Mouse (Mus musculus) layer of hippocampus, adult 2 months (tissue): ENCODE results near the gene Myo3a. TPM values are rescaled to one million over a fixed set of nuclear protein-coding genes. Genes with fewer than 3 reads are reported as not detected.
A peak's percentile ranks its signal among the peaks of the same experiment; 100 is the strongest.

Experiments
- DNase-seq, 2 experiments: peaks; one replicate each; pipeline ENCODE4 v3.0.0; 2022; ENCODE audit warnings: low spot score in 2 of 2
- H3K27ac ChIP-seq: fragments of 200-600 bp; 2 replicates; pipeline ENCODE4 v1.8.1; 2022
- H3K4me3 ChIP-seq: fragments of 200-600 bp; 2 replicates; pipeline ENCODE4 v1.8.1; 2022; ENCODE audit warnings: mild to moderate bottlenecking
- CTCF ChIP-seq: fragments of 200-600 bp; conservative IDR thresholded peaks from 2 replicates; pipeline ENCODE4 v1.8.1; 2022; ENCODE audit warnings: antibody characterized with exemption, mild to moderate bottlenecking, moderate library complexity
- total RNA-seq, 2 experiments: library from RNA; stranded (reverse); gene quantifications; 2 replicates each; pipeline ENCODE4 v1.2.3; 2021

Myo3a gene
- total RNA-seq, 2 experiments from 2014 or later: 1.3 to 1.6 TPM

DNA sequence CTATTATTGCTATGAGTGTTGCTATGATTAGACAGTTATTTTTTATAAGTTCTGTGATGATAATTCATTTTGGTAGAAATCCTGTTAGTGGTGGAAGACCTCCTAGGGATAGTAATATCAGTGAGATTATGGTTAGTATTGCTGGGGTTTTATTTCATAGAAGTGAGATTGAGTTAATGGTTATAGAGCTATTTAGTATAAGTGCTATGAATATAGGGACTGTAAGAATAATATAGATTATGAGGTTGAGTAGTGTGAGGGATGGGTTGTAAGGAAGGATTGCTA is 362.8 kb downstream of the Myo3a start:
- TF ChIP-seq CTCF: no peak
- Histone ChIP-seq H3K4me3 (no peak overlapping the region), H3K27ac (no peak overlapping the region)
- no peak for DNase-seq

DNA sequence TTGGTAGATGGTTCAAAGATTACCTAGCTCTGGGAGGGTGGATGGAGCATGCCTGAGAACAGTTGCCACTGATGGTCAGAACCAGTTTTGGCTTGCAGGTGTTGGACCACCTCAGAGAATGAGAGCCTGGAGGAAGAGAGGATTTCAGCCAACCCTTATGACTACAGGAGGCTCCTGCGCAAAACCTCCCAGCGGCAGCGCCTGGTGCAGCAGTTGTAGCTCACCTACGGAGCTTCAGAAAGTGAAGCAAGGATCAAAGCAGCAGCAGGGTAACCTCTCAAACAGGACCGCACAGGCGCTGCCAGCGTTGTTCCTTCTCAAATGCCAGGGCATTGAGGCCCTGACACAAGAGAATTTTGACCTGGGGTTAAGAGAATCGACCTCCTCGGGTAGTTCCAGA is 390.6 kb downstream of the Myo3a start:
- no peak overlapping the region for H3K4me3 ChIP-seq
- no peak for DNase-seq
- TF ChIP-seq CTCF: no peak
- no peak overlapping the region for H3K27ac ChIP-seq

DNA sequence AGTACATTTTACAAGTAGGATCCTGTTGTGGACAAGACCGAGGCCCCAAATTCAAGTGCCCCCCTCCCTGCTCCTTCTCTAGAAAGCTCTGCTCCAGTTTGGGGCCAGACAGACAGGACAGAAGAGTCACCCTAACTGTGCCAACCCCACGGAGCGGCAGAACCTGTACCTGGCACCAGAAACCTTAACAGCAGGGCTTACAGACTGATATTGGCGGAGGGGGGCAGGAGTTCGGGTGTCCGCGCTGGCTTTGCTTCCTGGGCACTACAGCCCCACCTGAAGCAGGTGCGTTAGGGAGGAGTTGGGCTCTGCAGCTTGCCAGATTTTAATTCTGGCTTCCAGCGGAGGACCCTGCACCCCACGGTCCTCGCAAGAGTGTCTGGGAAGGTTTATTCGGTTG is 392.1 kb downstream of the Myo3a start:
- DNase-seq: no peak
- Histone ChIP-seq H3K27ac (no peak overlapping the region), H3K4me3 (no peak overlapping the region)
- no peak for TF ChIP-seq CTCF

DNA sequence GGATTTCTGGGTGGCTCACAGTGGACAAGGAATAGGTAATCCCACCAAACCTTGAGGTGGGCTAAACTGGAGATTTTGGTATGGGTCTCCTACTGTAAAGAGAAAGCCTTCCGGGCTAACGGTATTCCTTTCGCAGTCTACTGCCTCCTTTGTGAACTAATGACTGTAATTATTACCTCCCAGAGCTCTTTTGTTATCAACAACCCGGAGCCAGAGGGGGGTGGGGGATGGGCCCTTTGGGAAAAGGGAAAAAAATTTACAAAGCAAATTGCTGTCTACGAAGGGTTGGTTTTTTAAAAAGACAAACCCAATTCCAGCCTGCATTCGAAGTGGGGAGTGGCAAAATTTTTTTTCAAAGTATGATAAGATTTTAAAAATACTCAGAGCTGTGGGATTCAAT is 392.7 kb downstream of the Myo3a start:
- no peak overlapping the region for H3K27ac ChIP-seq
- no peak for DNase-seq
- no peak overlapping the region for H3K4me3 ChIP-seq
- no peak for TF ChIP-seq CTCF

DNA sequence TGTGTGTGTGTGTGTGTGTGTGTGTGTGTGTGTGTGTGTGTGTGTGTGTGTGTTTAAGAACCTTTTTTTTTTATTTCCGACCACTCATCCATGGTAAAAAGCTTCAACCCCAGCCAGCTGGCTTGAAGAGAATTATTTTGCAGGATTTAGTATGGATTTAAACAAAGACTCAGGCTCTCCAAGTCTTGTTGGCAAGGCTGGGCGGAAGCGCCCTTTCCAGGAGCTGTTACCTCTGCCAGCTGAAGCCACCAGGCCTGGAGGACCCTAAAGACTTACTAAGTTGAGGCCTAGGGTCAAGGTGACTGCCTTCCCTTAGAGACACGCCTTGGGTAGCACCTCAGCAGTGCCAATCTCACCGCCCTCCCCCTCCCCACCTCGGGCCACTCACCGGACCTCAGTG is 393.2 kb downstream of the Myo3a start:
- TF ChIP-seq CTCF: no peak
- H3K4me3 ChIP-seq: no peak overlapping the region
- no peak overlapping the region for H3K27ac ChIP-seq
- no peak for DNase-seq

DNA sequence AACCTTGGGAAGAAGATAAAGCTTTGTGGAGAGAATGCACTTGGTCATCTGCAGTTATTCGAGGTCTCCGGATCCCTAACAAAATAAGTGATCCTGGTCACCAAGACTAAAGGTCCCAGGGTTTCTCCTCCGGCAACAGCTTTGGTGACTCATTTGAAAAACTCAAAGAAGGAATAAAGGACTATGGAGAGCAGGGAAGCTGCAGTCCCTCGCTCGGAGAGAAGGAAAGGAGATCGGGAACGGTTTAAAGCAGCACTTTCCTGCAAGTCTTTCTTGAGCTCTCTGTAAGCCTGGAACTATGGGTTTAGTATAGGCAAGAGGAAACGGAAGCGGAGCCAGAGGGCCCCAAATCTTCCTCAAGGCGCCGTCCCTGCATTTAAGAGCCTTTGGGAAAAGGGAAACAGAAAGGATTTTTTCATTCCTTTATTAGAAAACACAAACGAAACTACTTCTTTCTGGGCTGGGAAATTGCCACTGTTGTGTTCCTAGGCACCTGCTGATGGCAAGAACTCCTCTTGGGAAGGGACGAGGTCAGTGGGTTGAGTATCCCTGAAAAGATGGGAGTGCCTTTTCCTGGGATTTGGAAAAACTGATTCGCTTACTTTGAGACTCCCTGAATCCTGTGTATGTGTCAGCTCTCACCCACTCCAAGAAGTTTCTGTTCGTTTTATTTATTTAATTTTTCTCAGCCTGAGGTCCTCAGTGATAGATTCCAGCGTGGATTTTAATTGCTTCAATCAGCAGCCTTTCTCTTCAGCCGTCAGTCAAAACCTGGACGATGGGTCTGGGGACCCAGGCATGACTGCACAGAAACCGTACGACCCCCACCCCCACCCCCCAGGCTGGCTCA is 393.9 kb downstream of the Myo3a start:
- DNase-seq: no peak
- no peak for TF ChIP-seq CTCF
- H3K4me3 ChIP-seq: no peak overlapping the region
- H3K27ac ChIP-seq: no peak overlapping the region

DNA sequence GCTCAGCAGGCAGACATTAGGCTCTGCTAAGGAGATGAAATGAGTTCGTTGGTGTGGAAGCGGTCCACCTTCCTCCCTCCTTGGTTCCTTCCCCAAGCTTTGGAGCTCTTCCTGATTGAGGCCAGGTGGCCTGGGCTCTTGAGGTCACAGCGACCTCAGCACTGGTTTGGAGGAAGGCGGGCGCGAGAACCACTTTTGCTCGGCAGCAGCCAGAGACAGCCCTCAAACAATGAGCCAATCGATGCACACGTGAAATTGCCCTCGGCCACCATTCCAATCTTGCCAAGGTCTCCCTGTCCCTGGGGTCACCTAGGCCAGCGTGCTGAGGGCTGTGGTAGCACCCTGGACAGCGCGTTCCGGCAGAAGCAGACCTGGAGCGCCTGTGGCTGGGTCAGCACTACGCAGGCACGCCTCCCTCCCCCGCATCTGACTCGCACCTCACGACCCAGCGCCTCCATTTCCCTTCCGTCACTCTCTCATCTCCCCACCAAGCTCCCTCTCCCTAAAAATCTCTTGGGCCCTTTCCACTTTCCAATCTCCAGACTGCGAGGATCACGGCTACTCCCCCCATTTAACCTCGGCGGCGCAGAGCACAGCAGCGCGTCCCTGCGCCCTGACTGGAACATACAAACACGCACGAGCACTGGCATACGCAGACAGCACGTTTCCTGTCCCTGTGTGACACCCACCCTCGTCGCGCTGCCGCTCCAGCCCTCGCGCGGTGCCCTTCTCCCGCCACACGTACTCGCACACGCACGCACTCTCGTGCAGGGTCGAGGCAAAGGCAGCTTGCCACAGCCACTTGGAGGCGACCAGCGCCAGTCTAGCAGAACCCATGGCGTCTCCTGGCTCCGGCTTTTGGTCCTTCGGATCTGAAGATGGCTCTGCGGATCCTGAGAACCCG is 394.8 kb downstream of the Myo3a start, which contains the start of gene Gad2:
Gad2 (plus strand) TSS at position 378 of the 904 bp plus-strand sequence.
- H3K27ac ChIP-seq: peak within 1 kb of the TSS; percentile 21; the same call in 1 of the 2 replicates
- H3K4me3 ChIP-seq: peak within 1 kb of the TSS; percentile 42
- TF ChIP-seq CTCF: no peak
- DNase-seq: no peak

DNA sequence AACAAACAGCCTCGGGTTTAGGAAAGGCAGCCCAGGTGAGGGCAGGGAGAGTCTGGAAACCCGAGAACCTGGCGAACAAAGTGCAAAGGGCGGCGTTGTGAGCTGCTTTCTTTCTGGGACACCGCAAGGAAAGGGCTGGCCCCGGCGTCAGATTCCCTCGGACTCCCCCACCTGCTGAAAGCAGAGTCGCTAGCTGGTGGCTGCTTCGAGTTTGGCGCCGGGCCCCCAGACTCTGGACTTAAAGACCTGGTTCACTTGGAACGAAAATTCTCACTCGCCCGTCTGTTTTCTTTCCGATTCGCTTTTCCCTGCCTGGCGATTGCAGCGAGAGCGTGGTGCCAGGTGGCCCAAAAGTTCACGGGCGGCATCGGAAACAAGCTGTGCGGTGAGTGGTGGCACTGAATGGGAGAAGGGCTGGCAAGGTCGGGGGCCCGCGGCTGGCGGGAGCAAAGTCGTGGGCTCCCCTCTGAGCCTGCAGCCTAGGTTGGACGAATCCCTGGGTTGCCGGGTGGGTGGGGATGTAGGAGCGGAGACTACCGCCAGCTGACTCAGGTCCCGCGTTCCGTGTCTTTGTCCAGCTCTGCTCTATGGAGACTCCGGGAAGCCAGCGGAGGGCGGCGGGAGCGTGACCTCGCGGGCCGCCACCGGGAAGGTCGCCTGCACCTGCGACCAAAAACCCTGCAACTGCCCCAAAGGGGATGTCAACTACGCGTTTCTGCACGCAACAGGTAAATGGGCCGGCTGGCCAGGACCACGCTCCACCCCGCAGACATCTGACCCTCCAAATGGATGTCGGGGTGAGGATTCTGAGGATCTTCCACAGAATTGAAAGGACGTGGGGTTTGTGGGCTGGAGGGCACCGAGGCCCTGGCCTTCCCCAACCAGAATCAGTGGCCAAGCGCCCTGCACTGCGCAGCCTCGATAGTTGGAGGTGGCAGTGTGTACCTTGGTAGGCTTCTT is 396.1 kb downstream of the Myo3a start:
- no peak for TF ChIP-seq CTCF
- Histone ChIP-seq H3K4me3 (peak overlapping the region; percentile 42; the same call in 1 of the 2 replicates), H3K27ac (0 out of 2 replicates have a peak overlapping the region, but pooled peaks have one; percentile 14)
- DNase-seq: no peak

DNA sequence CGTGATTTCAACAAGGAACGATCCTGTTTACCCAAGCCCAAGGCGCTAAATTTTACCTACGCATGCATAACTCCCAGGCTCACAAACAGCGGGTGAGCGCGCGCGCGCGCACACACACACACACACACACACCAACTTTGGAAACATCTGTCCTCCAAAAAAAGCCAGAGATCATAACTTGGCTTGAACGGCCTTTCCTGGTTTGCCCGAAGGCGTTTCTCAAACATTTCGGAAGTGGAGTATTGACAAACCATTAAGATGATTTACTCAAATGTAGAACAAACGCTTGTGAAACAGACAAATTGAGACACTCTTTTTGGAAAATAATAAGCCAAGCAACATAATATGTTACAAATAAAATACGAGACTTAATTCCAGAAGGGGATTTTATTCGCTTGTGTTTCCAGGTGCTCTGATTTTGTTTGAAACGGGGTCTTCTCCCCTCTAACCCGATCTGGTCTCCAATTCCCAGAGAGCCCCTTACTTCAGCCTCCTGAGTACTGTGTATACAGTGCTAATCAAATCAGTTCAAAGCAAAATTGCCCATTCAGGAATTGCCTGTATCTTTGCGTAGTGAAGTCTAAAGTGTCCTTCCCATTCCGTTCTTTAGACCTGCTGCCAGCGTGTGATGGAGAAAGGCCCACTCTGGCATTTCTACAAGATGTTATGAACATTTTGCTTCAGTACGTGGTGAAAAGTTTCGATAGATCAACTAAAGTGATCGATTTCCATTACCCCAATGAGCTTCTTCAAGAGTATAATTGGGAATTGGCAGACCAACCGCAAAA is 397.1 kb downstream of the Myo3a start:
- TF ChIP-seq CTCF: no peak
- Histone ChIP-seq H3K27ac (no peak overlapping the region), H3K4me3 (no peak overlapping the region)
- DNase-seq: no peak

DNA sequence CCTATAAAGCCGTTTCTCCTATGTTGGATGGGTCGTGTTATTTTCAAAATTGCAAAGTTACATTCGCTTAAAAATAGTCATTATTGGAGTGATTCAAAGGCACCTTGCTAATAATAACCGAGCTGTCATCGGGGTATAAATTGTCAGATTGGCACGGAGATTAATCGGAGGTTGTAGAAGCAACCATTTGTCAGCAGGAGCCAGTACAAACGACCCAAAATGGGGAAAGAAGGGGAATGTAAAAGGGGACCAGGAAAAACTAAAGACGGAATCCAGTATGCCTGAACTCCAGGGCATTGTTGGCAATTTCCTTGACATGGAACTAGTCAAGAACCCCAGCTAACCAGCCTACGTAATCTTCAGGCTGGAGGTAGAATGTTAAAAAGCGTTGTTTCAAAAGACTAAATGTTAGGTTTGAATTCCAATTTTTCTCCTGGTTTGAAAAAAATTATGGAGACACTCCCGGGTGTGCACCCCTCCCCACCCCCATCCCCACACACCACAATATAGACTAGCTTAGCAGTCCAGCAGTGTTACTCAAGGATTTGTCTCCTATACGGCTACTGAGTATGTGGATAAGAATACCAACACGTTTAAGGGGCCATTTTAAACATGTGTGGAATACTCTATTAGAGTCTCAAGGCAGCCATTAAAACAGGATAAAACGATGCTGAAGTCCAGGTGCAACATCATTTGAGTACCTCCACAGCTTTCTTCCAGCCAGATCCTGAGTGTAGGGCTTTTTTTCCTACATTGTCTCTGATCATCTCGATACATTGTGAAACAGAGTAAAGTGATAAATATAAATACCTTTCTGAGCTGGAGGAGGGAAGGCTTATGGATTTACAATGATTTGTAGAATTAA is 398.0 kb downstream of the Myo3a start:
- DNase-seq: no peak
- TF ChIP-seq CTCF: no peak
- no peak overlapping the region for H3K27ac ChIP-seq
- no peak overlapping the region for H3K4me3 ChIP-seq

DNA sequence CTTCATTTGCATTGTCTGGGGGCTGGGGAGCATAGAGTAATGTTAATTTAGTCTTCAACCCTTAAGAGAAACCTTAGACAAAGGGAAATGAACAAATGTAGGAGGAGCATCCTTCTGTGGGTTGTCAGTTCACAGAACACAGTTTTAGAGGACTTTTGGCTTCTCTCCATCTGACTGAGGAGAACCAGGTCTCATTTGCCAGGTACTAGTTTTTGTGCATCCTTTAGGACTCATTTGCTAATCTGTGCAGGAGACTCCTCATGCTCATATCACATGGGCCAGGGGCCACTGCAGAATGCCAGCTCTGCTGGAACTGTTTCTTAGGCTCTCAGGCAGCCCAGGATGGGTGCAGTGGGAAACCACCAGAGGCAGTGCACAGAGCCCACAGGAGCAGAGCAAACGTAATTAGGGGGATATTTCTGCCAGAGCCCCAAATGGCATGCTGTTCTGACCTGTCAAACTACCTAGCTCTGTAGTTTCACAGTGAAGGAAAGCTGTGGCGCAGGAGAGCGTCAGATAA is 399.9 kb downstream of the Myo3a start:
- no peak overlapping the region for H3K4me3 ChIP-seq
- H3K27ac ChIP-seq: no peak overlapping the region
- TF ChIP-seq CTCF: no peak
- DNase-seq: no peak
